Mouse (Mus musculus): ENCODE results near the gene Pced1b.

- TF ChIP-seq CTCF (IDR thresholded peaks at IDR 0.05; ENCODE audit: low read depth, low read length) (no peak), POLR2A (IDR thresholded peaks at IDR 0.05; ENCODE audit: borderline replicate concordance, low read depth, low read length) (no peak)
These were observed 869 bp downstream of the Pced1b start for GRCm38 (mm10) chr15:97247791-97248161.
